Mouse (Mus musculus): Measurements from ENCODE around the gene Aars.
"Not testable (repeated sequence)": the region's sequence is repeated elsewhere in the genome, so short reads cannot be mapped to it uniquely, and the experiment has no call there.

- TF ChIP-seq HCFC1 (IDR thresholded peaks at IDR 0.05; ENCODE audit: borderline replicate concordance, insufficient read depth, low read length); MAFK (IDR thresholded peaks at IDR 0.05; ENCODE audit: insufficient read depth, low read depth, low read length); CHD2 (IDR thresholded peaks at IDR 0.05; ENCODE audit: low read depth, low read length): not testable (repeated sequence)
These were observed 59.4 kb downstream of the Aars start, which contains the start of gene Clec18a for GRCm38 (mm10) chr8:111092326-111092725.

Data from ES-E14 (cell line).